Mouse (Mus musculus) C2C12 (cell line): Measurements from ENCODE around the gene Usp25.

Source experiments
- CEBPB ChIP-seq: IDR thresholded peaks from one replicate; pipeline ENCODE4 v1.6.1; 2011; ENCODE audit warnings: low read depth, mild to moderate bottlenecking, control low read depth, moderate library complexity
- CTCF ChIP-seq: IDR thresholded peaks from one replicate; pipeline ENCODE4 v1.5.1; 2011; ENCODE audit not compliant: control insufficient read depth, insufficient read depth, insufficient read length
- FOSL1 ChIP-seq: IDR thresholded peaks from one replicate; pipeline ENCODE4 v1.8.0; 2011; ENCODE audit warnings: mild to moderate bottlenecking, low read length; ENCODE audit not compliant: poor library complexity, insufficient read depth, severe bottlenecking
- MAX ChIP-seq: IDR thresholded peaks from one replicate; pipeline ENCODE4 v1.6.1; 2011; ENCODE audit warnings: mild to moderate bottlenecking, control low read depth
- MYOD1 ChIP-seq: IDR thresholded peaks from one replicate; pipeline ENCODE4 v1.6.1; 2011; ENCODE audit warnings: low read depth; ENCODE audit not compliant: control insufficient read depth, insufficient read length
- MYOG ChIP-seq: IDR thresholded peaks from one replicate; pipeline ENCODE4 v1.6.1; 2011; ENCODE audit not compliant: control insufficient read depth, insufficient read length; ENCODE audit errors: extremely low read depth
- USF1 ChIP-seq: IDR thresholded peaks from one replicate; pipeline ENCODE4 v1.6.1; 2011; ENCODE audit warnings: low read depth, mild to moderate bottlenecking, control low read depth, moderate library complexity

- TF ChIP-seq CEBPB: no peak
- no peak for TF ChIP-seq CTCF
- TF ChIP-seq MYOD1: no peak
- TF ChIP-seq MYOG: no peak
- TF ChIP-seq MAX: no peak
- no peak for TF ChIP-seq USF1
- TF ChIP-seq FOSL1: no peak
These were observed 4.3 kb upstream of the Usp25 start for GRCm38 (mm10) chr16:77009173-77009572.
